Mouse (Mus musculus) testis, adult 2 months (tissue): ENCODE results near the gene Ovol2. TPM values are rescaled to one million over a fixed set of nuclear protein-coding genes. Genes with fewer than 3 reads are reported as not detected.

ENCODE experiments used
- H3K27ac ChIP-seq: fragments of 200-500 bp; 2 replicates; pipeline ENCODE4 v1.5.1; 2012; ENCODE audit warnings: low read depth, low read length; ENCODE audit not compliant: control insufficient read depth, insufficient read depth
- H3K27me3 ChIP-seq: fragments of 200-500 bp; 2 replicates; pipeline ENCODE4 v1.6.1; 2012; ENCODE audit warnings: mild to moderate bottlenecking, low read length, moderate library complexity; ENCODE audit not compliant: control insufficient read depth, insufficient read depth
- H3K36me3 ChIP-seq: fragments of 200-500 bp; 2 replicates; pipeline ENCODE4 v1.6.1; 2012; ENCODE audit warnings: mild to moderate bottlenecking, low read length; ENCODE audit not compliant: control insufficient read depth, insufficient read depth
- H3K4me1 ChIP-seq: fragments of 200-500 bp; 2 replicates; pipeline ENCODE4 v1.6.1; 2012; ENCODE audit warnings: low read length; ENCODE audit not compliant: control insufficient read depth, insufficient read depth
- H3K4me3 ChIP-seq: fragments of 200-500 bp; 2 replicates; pipeline ENCODE4 v1.5.1; 2012; ENCODE audit warnings: low read depth, mild to moderate bottlenecking, low read length, moderate library complexity, mixed read lengths; ENCODE audit not compliant: control insufficient read depth
- CTCF ChIP-seq: fragments of 200-500 bp; IDR thresholded peaks from 2 replicates; pipeline ENCODE4 v1.5.1; 2012; ENCODE audit warnings: low read depth, mild to moderate bottlenecking, inconsistent platforms, low read length, moderate library complexity; ENCODE audit not compliant: control insufficient read depth, insufficient read depth, insufficient replicate concordance
- POLR2A ChIP-seq: fragments of 200-500 bp; IDR thresholded peaks from 2 replicates; pipeline ENCODE4 v1.6.1; 2012; ENCODE audit warnings: low read depth, mild to moderate bottlenecking, inconsistent platforms, low read length, moderate library complexity; ENCODE audit not compliant: control insufficient read depth
- polyA plus RNA-seq: library from polyadenylated mRNA; depleted of rRNA; stranded (reverse); fragments of >200 nt; gene quantifications from 2 replicates; pipeline ENCODE4 v1.2.3, GENCODE M21; 2012

The Ovol2 gene
- polyA plus RNA-seq, 1 experiment: 62.9 TPM

GRCm38 (mm10) chr2:144274741-144275140 lies 57.2 kb downstream of the Ovol2 start:
- Histone ChIP-seq H3K27me3 (no peaks in the 10 kb centered on the region), H3K4me3 (no peak overlapping the region), H3K36me3 (no peaks in the 10 kb centered on the region), H3K27ac (no peak overlapping the region), H3K4me1 (no peaks in the 10 kb centered on the region)
- TF ChIP-seq POLR2A (no peak), CTCF (no peak)

GRCm38 (mm10) chr2:144272088-144272487 lies 59.9 kb downstream of the Ovol2 start:
- H3K4me3 ChIP-seq: no peak overlapping the region
- TF ChIP-seq POLR2A (no peak), CTCF (no peak)
- H3K4me1 ChIP-seq: no peaks in the 10 kb centered on the region; the same call in 1 of the 2 replicates
- no peaks in the 10 kb centered on the region for H3K36me3 ChIP-seq
- H3K27me3 ChIP-seq: no peaks in the 10 kb centered on the region
- no peak overlapping the region for H3K27ac ChIP-seq

GRCm38 (mm10) chr2:144270507-144271420 lies 61.2 kb downstream of the Ovol2 start, which contains the start of the genes Mgme1 and Snx5:
Gene Mgme1 (plus strand): TSS chr2:144270663.
Gene Snx5 (minus strand): TSS chr2:144270906.
- TF ChIP-seq POLR2A (peak; percentile 47), CTCF (no peak)
- Histone ChIP-seq H3K36me3 (no peaks in the 10 kb centered on the region), H3K4me1 (no peaks in the 10 kb centered on the region; the same call in 1 of the 2 replicates), H3K27ac (peak within 1 kb of the TSS; percentile 96), H3K27me3 (no peaks in the 10 kb centered on the region), H3K4me3 (peak within 1 kb of the TSS; percentile 95)

- no peaks in the 10 kb centered on the region for H3K27me3 ChIP-seq
- peak overlapping the region; percentile 82 for H3K27ac ChIP-seq
- H3K36me3 ChIP-seq: no peaks in the 10 kb centered on the region
- no peaks in the 10 kb centered on the region; the same call in 1 of the 2 replicates for H3K4me1 ChIP-seq
- H3K4me3 ChIP-seq: peak overlapping the region; percentile 95
- TF ChIP-seq CTCF (no peak), POLR2A (no peak)
Observed at GRCm38 (mm10) chr2:144269679-144270475, 62.1 kb downstream of the Ovol2 start.

- no peaks in the 10 kb centered on the region; the same call in 1 of the 2 replicates for H3K4me1 ChIP-seq
- TF ChIP-seq POLR2A (no peak), CTCF (no peak)
- H3K36me3 ChIP-seq: no peaks in the 10 kb centered on the region
- H3K27me3 ChIP-seq: no peaks in the 10 kb centered on the region
- peak overlapping the region; percentile 10; the same call in 1 of the 2 replicates for H3K4me3 ChIP-seq
- no peak overlapping the region for H3K27ac ChIP-seq
Observed at GRCm38 (mm10) chr2:144269306-144269650, 62.7 kb downstream of the Ovol2 start.

GRCm38 (mm10) chr2:144268446-144269305 lies 63.3 kb downstream of the Ovol2 start:
- H3K4me3 ChIP-seq: no peak overlapping the region
- no peaks in the 10 kb centered on the region; the same call in 1 of the 2 replicates for H3K4me1 ChIP-seq
- TF ChIP-seq CTCF (no peak), POLR2A (no peak)
- H3K27ac ChIP-seq: no peak overlapping the region
- no peaks in the 10 kb centered on the region for H3K27me3 ChIP-seq
- H3K36me3 ChIP-seq: no peaks in the 10 kb centered on the region
